Mouse (Mus musculus): ENCODE results near the gene Abcb8. TPM values are rescaled to one million over a fixed set of nuclear protein-coding genes. Genes with fewer than 3 reads are reported as not detected.

Gene Abcb8
- polyA plus RNA-seq, 1 experiment from 2014 or later, result 48.7 TPM

GRCm38 (mm10) chr5:24401969-24402368, 8.5 kb downstream of the Abcb8 start:
- Histone ChIP-seq H3K4me2 (replicated peaks) (no peak overlapping the region), H3K27ac (replicated peaks) (no peak overlapping the region), H3K9me3 (no peaks in the 10 kb centered on the region), H3K4me1 (no peaks in the 10 kb centered on the region), H3K4me3 (no peak overlapping the region), H3K27me3 (no peaks in the 10 kb centered on the region), H3K9ac (replicated peaks) (no peak overlapping the region), H3K36me3 (peaks cover 6% of the 10 kb centered on the region)
- no peak for ATAC-seq (replicated peaks)
- 61% methylated on average over 9 of the region's 9 CpGs for WGBS

- Histone ChIP-seq H3K27ac (replicated peaks) (no peak overlapping the region), H3K27me3 (no peaks in the 10 kb centered on the region), H3K4me2 (replicated peaks) (no peak overlapping the region), H3K4me1 (no peaks in the 10 kb centered on the region), H3K9me3 (no peaks in the 10 kb centered on the region), H3K36me3 (peaks cover 14% of the 10 kb centered on the region), H3K9ac (replicated peaks) (no peak overlapping the region), H3K4me3 (no peak overlapping the region)
- 83% methylated on average over 6 of the region's 6 CpGs for WGBS
- no peak for ATAC-seq (replicated peaks)
Observed at GRCm38 (mm10) chr5:24404594-24405360, 11.3 kb downstream of the Abcb8 start.

DNA sequence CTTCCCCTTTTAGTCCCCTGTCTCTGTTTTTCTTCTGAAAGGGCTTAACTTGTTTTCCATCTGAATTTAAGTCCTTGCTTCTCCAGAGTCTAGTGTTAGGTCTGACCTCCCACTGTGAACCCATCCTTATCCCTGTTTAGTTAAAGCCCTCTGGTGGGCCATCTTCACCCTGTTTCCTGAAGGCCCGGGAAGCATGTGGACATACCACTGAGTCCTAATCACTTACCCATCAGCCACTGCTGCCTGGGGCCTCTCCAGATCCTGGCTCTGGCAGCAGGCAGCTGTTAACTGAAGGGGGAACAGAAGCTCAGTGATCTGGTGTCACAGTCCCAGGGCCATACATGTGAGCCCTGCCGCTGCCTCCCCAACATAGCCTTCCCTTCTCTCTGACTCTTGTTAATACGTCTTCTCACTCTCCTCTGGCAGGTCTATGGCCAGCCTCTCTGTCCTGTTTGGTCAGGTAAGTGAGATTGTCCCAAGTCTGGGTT, 12.0 kb downstream of the Abcb8 start:
- H3K4me2 ChIP-seq (replicated peaks), result no peak overlapping the region
- 76% methylated on average over 3 of the region's 3 CpGs for WGBS
- ATAC-seq (replicated peaks), result no peak
- H3K27ac ChIP-seq (replicated peaks), result no peak overlapping the region
- H3K9ac ChIP-seq (replicated peaks), result no peak overlapping the region
- no peaks in the 10 kb centered on the region for H3K4me1 ChIP-seq
- H3K4me3 ChIP-seq, result no peak overlapping the region
- H3K27me3 ChIP-seq, result no peaks in the 10 kb centered on the region
- H3K36me3 ChIP-seq, result peaks cover 14% of the 10 kb centered on the region
- no peaks in the 10 kb centered on the region for H3K9me3 ChIP-seq

- WGBS, result 93% methylated on average over 13 of the region's 13 CpGs
- no peak overlapping the region for H3K4me3 ChIP-seq
- ATAC-seq (replicated peaks), result no peak
- H3K9me3 ChIP-seq, result no peaks in the 10 kb centered on the region
- H3K9ac ChIP-seq (replicated peaks), result no peak overlapping the region
- peaks cover 8% of the 10 kb centered on the region for H3K36me3 ChIP-seq
- no peak overlapping the region for H3K4me2 ChIP-seq (replicated peaks)
- H3K27me3 ChIP-seq, result no peaks in the 10 kb centered on the region
- H3K27ac ChIP-seq (replicated peaks), result no peak overlapping the region
- no peaks in the 10 kb centered on the region for H3K4me1 ChIP-seq
Observed at GRCm38 (mm10) chr5:24408651-24409050, 15.2 kb downstream of the Abcb8 start.

GRCm38 (mm10) chr5:24409466-24409865, 16.0 kb downstream of the Abcb8 start:
- ATAC-seq (replicated peaks), result no peak
- WGBS, result 79% methylated on average over 2 of the region's 2 CpGs

GRCm38 (mm10) chr5:24412063-24412462, 18.6 kb downstream of the Abcb8 start:
- WGBS, result 93% methylated on average over 2 of the region's 2 CpGs
- no peak for ATAC-seq (replicated peaks)
- Histone ChIP-seq H3K9me3 (no peaks in the 10 kb centered on the region), H3K27me3 (no peaks in the 10 kb centered on the region), H3K4me2 (replicated peaks) (no peak overlapping the region), H3K9ac (replicated peaks) (no peak overlapping the region), H3K4me1 (peaks cover 10% of the 10 kb centered on the region; the same call in 1 of the 2 replicates), H3K36me3 (peaks cover 8% of the 10 kb centered on the region; the same call in 1 of the 2 replicates), H3K4me3 (no peak overlapping the region), H3K27ac (replicated peaks) (no peak overlapping the region)

More at GRCm38 (mm10) chr5:24409466-24409865, 16.0 kb downstream of the Abcb8 start:
- Histone ChIP-seq H3K4me3 (no peak overlapping the region), H3K4me2 (replicated peaks) (no peak overlapping the region), H3K27ac (replicated peaks) (no peak overlapping the region), H3K36me3 (peaks cover 8% of the 10 kb centered on the region), H3K9me3 (no peaks in the 10 kb centered on the region), H3K27me3 (no peaks in the 10 kb centered on the region), H3K9ac (replicated peaks) (no peak overlapping the region), H3K4me1 (no peaks in the 10 kb centered on the region)

- no peak within 1 kb of the TSS for H3K4me2 ChIP-seq (replicated peaks)
- 51% methylated on average over 11 of the region's 11 CpGs for WGBS
- peaks cover 10% of the 10 kb centered on the region; the same call in 1 of the 2 replicates for H3K4me1 ChIP-seq
Observed at GRCm38 (mm10) chr5:24413042-24413693, 19.7 kb downstream of the Abcb8 start, which contains the start of gene Asic3. Gene Asic3 (plus strand): TSS chr5:24413392.

GRCm38 (mm10) chr5:24413938-24414337, 20.5 kb downstream of the Abcb8 start:
- WGBS, result 85% methylated on average over 13 of the region's 13 CpGs
- Histone ChIP-seq H3K4me2 (replicated peaks) (no peak overlapping the region), H3K4me3 (no peak overlapping the region), H3K9me3 (no peaks in the 10 kb centered on the region), H3K36me3 (peaks cover 3% of the 10 kb centered on the region; the same call in 1 of the 2 replicates), H3K4me1 (peaks cover 10% of the 10 kb centered on the region; the same call in 1 of the 2 replicates), H3K27ac (replicated peaks) (no peak overlapping the region), H3K9ac (replicated peaks) (no peak overlapping the region), H3K27me3 (no peaks in the 10 kb centered on the region)
- ATAC-seq (replicated peaks), result no peak

More at GRCm38 (mm10) chr5:24413042-24413693, 19.7 kb downstream of the Abcb8 start, which contains the start of gene Asic3:
- H3K27me3 ChIP-seq, result no peaks in the 10 kb centered on the region
- no peak within 1 kb of the TSS for H3K9ac ChIP-seq (replicated peaks)
- H3K4me3 ChIP-seq, result no peak within 1 kb of the TSS
- H3K36me3 ChIP-seq, result no peaks in the 10 kb centered on the region
- no peak within 1 kb of the TSS for H3K27ac ChIP-seq (replicated peaks)
- no peaks in the 10 kb centered on the region for H3K9me3 ChIP-seq
- ATAC-seq (replicated peaks), result no peak

DNA sequence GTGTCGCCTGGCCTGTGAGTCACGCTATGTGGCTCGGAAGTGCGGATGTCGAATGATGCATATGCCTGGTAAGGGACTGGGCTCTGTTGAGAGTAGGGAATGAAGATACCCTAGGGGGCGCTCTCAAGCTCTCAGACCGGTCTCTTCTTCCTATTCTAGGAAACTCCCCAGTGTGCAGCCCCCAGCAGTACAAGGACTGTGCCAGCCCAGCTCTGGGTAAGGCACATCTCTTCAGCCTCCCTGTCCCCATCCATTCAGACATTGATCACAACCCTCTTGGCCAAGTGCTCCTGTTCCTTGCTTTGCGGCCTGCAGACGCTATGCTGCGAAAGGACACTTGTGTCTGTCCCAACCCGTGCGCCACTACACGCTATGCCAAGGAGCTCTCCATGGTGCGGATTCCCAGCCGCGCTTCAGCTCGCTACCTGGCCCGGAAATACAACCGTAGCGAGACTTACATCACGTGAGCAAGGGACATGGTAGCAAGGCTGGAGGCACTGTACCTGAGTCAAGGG, 22.8 kb downstream of the Abcb8 start:
- ATAC-seq (replicated peaks), result peak; percentile 71
- 4% methylated on average over 21 of the region's 21 CpGs for WGBS

DNA sequence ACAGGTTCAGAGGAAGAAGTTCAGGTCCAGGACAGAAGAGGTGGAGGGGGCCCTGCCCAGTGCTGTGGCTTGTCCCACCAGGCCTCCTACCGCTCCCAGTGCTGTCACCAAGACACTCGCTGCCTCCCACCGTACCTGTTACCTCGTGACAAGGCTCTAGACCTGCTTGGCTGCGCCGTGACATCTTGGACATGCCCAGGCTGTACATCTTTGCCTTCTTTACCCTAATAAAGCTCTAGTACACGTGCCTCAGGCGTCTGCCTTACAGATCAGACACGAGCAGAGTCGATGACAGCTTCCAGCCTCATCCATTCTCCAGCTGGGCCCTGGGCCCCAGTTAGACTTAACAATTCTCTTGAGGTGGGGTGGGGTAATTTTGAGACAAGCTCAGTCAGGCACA, 24.1 kb downstream of the Abcb8 start:
- no peak overlapping the region for H3K9ac ChIP-seq (replicated peaks)
- H3K27ac ChIP-seq (replicated peaks), result no peak overlapping the region
- H3K4me1 ChIP-seq, result peaks cover 19% of the 10 kb centered on the region
- H3K27me3 ChIP-seq, result no peaks in the 10 kb centered on the region
- H3K36me3 ChIP-seq, result peaks cover 23% of the 10 kb centered on the region
- 92% methylated on average over 10 of the region's 10 CpGs for WGBS
- no peak overlapping the region for H3K4me2 ChIP-seq (replicated peaks)
- no peak for ATAC-seq (replicated peaks)
- H3K4me3 ChIP-seq, result no peak overlapping the region
- H3K9me3 ChIP-seq, result no peaks in the 10 kb centered on the region

More for the DNA sequence above, 22.8 kb downstream of the Abcb8 start:
- H3K36me3 ChIP-seq, result peaks cover 23% of the 10 kb centered on the region
- no peaks in the 10 kb centered on the region for H3K27me3 ChIP-seq
- H3K27ac ChIP-seq (replicated peaks), result no peak overlapping the region
- 0 out of 2 replicates have a peak overlapping the region, but pooled peaks have one; percentile 13 for H3K9ac ChIP-seq (replicated peaks)
- H3K4me1 ChIP-seq, result peaks cover 10% of the 10 kb centered on the region; the same call in 1 of the 2 replicates
- no peaks in the 10 kb centered on the region for H3K9me3 ChIP-seq
- H3K4me3 ChIP-seq, result no peak overlapping the region
- H3K4me2 ChIP-seq (replicated peaks), result peak overlapping the region; percentile 14; the same call in 1 of the 2 replicates

DNA sequence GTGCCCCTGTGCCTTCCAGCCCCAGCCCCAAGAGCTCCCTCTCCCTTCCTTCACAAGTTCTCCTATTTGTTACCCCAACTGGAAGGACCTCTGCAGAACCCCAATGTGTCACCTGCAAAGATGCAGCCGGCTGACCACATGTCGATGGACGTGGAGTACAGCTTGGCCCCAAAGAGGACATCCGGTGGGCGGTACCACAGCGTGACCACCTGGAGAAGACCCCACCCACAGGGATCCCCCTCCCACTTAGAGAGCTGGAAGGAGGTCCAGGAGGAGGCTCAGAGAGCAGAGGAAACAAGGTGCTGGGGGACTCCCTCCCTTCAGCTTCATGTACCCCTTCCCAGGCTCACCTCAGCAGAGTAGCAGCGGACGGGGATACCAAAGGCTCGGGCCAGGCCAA, 26.9 kb downstream of the Abcb8 start:
- Histone ChIP-seq H3K27me3 (no peaks in the 10 kb centered on the region), H3K4me2 (replicated peaks) (no peak overlapping the region), H3K27ac (replicated peaks) (no peak overlapping the region), H3K4me1 (peaks cover 36% of the 10 kb centered on the region), H3K9ac (replicated peaks) (no peak overlapping the region), H3K4me3 (no peak overlapping the region), H3K9me3 (no peaks in the 10 kb centered on the region), H3K36me3 (peaks cover 23% of the 10 kb centered on the region)
- WGBS, result 87% methylated on average over 9 of the region's 9 CpGs
- ATAC-seq (replicated peaks), result no peak
